Mouse (Mus musculus) thymus, adult 18-20 months (tissue): ENCODE results near the gene Col25a1.

ENCODE experiments used
- DNase-seq, 2 experiments: peaks; one replicate each; pipeline ENCODE4 v3.0.0; 2022; ENCODE audit warnings: mixed read lengths in 2 of 2

The Col25a1 gene

GRCm38 (mm10) chr3:130161323-130161917 is 30.1 kb downstream of the Col25a1 start:
- no peak for DNase-seq

GRCm38 (mm10) chr3:130166875-130167274 is 35.6 kb downstream of the Col25a1 start:
- no peak for DNase-seq

GRCm38 (mm10) chr3:130172764-130173163 is 41.5 kb downstream of the Col25a1 start:
- no peak for DNase-seq

- DNase-seq: peak; percentile 28 to 50
Observed at GRCm38 (mm10) chr3:130180181-130180940, 49.1 kb downstream of the Col25a1 start.

GRCm38 (mm10) chr3:130180964-130181590 is 49.8 kb downstream of the Col25a1 start:
- DNase-seq: peak in 1 of 2 experiments; percentile 0

- DNase-seq: no peak
Observed at GRCm38 (mm10) chr3:130181591-130181980, 50.3 kb downstream of the Col25a1 start.

- no peak for DNase-seq
Observed at GRCm38 (mm10) chr3:130182450-130182849, 51.1 kb downstream of the Col25a1 start.

GRCm38 (mm10) chr3:130185111-130185510 is 53.8 kb downstream of the Col25a1 start:
- no peak for DNase-seq

- no peak for DNase-seq
Observed at GRCm38 (mm10) chr3:130187588-130187987, 56.3 kb downstream of the Col25a1 start.

GRCm38 (mm10) chr3:130193450-130193849 is 62.1 kb downstream of the Col25a1 start:
- no peak for DNase-seq

GRCm38 (mm10) chr3:130214631-130215030 is 83.3 kb downstream of the Col25a1 start:
- DNase-seq: no peak

GRCm38 (mm10) chr3:130216141-130216540 is 84.8 kb downstream of the Col25a1 start:
- DNase-seq: no peak

GRCm38 (mm10) chr3:130216646-130217045 is 85.3 kb downstream of the Col25a1 start:
- no peak for DNase-seq

- DNase-seq: no peak
Observed at GRCm38 (mm10) chr3:130217705-130218104, 86.4 kb downstream of the Col25a1 start.

- DNase-seq: no peak
Observed at GRCm38 (mm10) chr3:130218232-130218728, 87.0 kb downstream of the Col25a1 start.

GRCm38 (mm10) chr3:130220811-130221210 is 89.5 kb downstream of the Col25a1 start:
- DNase-seq: no peak

- DNase-seq: no peak
Observed at GRCm38 (mm10) chr3:130228186-130228585, 96.9 kb downstream of the Col25a1 start.

GRCm38 (mm10) chr3:130232944-130233343 is 101.6 kb downstream of the Col25a1 start:
- DNase-seq: no peak

GRCm38 (mm10) chr3:130235233-130235632 is 103.9 kb downstream of the Col25a1 start:
- no peak for DNase-seq

GRCm38 (mm10) chr3:130236129-130236528 is 104.8 kb downstream of the Col25a1 start:
- no peak for DNase-seq

GRCm38 (mm10) chr3:130237852-130238251 is 106.6 kb downstream of the Col25a1 start:
- no peak for DNase-seq

GRCm38 (mm10) chr3:130241924-130242323 is 110.6 kb downstream of the Col25a1 start:
- no peak for DNase-seq

- DNase-seq: no peak
Observed at GRCm38 (mm10) chr3:130242647-130243296, 111.5 kb downstream of the Col25a1 start.
